Mouse (Mus musculus) CH12.LX (cell line): ENCODE data around the gene Cd300a.
A peak's percentile ranks its signal among the peaks of the same experiment; 100 is the strongest.

ENCODE experiments used
- CTCF ChIP-seq, 2 experiments: IDR thresholded peaks in 1 of 2; conservative IDR thresholded peaks in 1 of 2; 2 replicates each; pipeline ENCODE4 v1.5.1; 2011 to 2012; ENCODE audit warnings: low read depth in 2 of 2, low read length in 2 of 2, improper control_type of control experiment in 1 of 2, inconsistent platforms in 1 of 2, mild to moderate bottlenecking in 1 of 2, moderate library complexity in 1 of 2
- POLR2A ChIP-seq: IDR thresholded peaks from 2 replicates; pipeline ENCODE4 v1.6.1; 2011; ENCODE audit warnings: low read depth, mild to moderate bottlenecking, improper control_type of control experiment, low read length

- TF ChIP-seq CTCF (conservative IDR thresholded peaks at IDR 0.05 in 1 of 2, IDR thresholded peaks at IDR 0.05 in 1 of 2; ENCODE audit: low read depth in 2 of 2, low read length in 2 of 2), result 0 out of 4 replicates have a peak, but pooled peaks of 1 of the 2 experiments have one; percentile 1
- no peak for TF ChIP-seq POLR2A
These were observed 33.7 kb upstream of the Cd300a start for GRCm38 (mm10) chr11:114856125-114856524.
